Mouse (Mus musculus) megakaryocyte-erythroid progenitor cell, adult 5-6 weeks (primary cell): ENCODE data around the gene C8g. TPM values are rescaled to one million over a fixed set of nuclear protein-coding genes. Genes with fewer than 3 reads are reported as not detected.
A peak's percentile ranks its signal among the peaks of the same experiment; 100 is the strongest.

Experiments used
- ATAC-seq: replicated peaks from 2 replicates; pipeline ENCODE4 v1.8.0; 2016; ENCODE audit warnings: mild to moderate bottlenecking, inconsistent platforms; ENCODE audit not compliant: severe bottlenecking, poor library complexity, low FRiP score, low TSS enrichment
- total RNA-seq, 2 experiments: library from RNA; stranded (forward) in 1 of 2; stranded (reverse) in 1 of 2; fragments of 200-1000, 215-1000 nt in 1 of 2; fragments of >200 nt in 1 of 2; fragmentation: Nextera tagmentation in 1 of 2; gene quantifications; 2 replicates each; pipeline ENCODE4 v1.2.3; 2014 to 2017

C8g gene
- total RNA-seq (2014; fragmentation: Nextera tagmentation) = 0.63 and 2.2 TPM in 2 replicates
- total RNA-seq (2017) = 0.76 and 3.3 TPM in 2 replicates

GRCm38 (mm10) chr2:25501593-25502486, at the start of gene C8g:
Gene C8g, minus strand, starts transcription at chr2:25501719.
- ATAC-seq = no peak

GRCm38 (mm10) chr2:25551186-25551585, 49.7 kb upstream of the C8g start:
- ATAC-seq = no peak

GRCm38 (mm10) chr2:25549021-25549991, 47.8 kb upstream of the C8g start:
- no peak for ATAC-seq

- peak; percentile 99 for ATAC-seq
Observed at GRCm38 (mm10) chr2:25546811-25547491, 45.4 kb upstream of the C8g start, which contains the start of gene Traf2. Gene Traf2, minus strand, starts transcription at chr2:25546940.

- ATAC-seq = peak; percentile 24; the same call in 1 of the 2 replicates
Observed at GRCm38 (mm10) chr2:25545996-25546810, 44.7 kb upstream of the C8g start.

GRCm38 (mm10) chr2:25541644-25542367, 40.3 kb upstream of the C8g start:
- no peak for ATAC-seq

GRCm38 (mm10) chr2:25540541-25540948, 39.0 kb upstream of the C8g start:
- ATAC-seq = no peak

- no peak for ATAC-seq
Observed at GRCm38 (mm10) chr2:25536531-25536930, 35.0 kb upstream of the C8g start.

GRCm38 (mm10) chr2:25534866-25535182, 33.3 kb upstream of the C8g start:
- no peak for ATAC-seq

- peak; percentile 84 for ATAC-seq
Observed at GRCm38 (mm10) chr2:25534178-25534865, 32.8 kb upstream of the C8g start.

- no peak for ATAC-seq
Observed at GRCm38 (mm10) chr2:25533707-25534106, 32.2 kb upstream of the C8g start.

GRCm38 (mm10) chr2:25526510-25527302, 25.2 kb upstream of the C8g start:
- ATAC-seq = no peak

GRCm38 (mm10) chr2:25509912-25510311, 8.4 kb upstream of the C8g start:
- ATAC-seq = no peak

- peak; percentile 75 for ATAC-seq
Observed at GRCm38 (mm10) chr2:25506964-25507363, 5.4 kb upstream of the C8g start.

- ATAC-seq = no peak
Observed at GRCm38 (mm10) chr2:25505860-25506259, 4.3 kb upstream of the C8g start.

- no peak for ATAC-seq
Observed at GRCm38 (mm10) chr2:25505000-25505399, 3.5 kb upstream of the C8g start.

GRCm38 (mm10) chr2:25504538-25504937, 3.0 kb upstream of the C8g start:
- no peak for ATAC-seq
